ENCODE assay signal across 9 mouse cellular contexts in genomic region chr3:78358377-78358776, GRCm38 (mm10).
DNase-seq lines count a peak whose midpoint lies in the region; ATAC-seq lines count a peak whose summit lies in the region.
"Had no signal": no experiment of that assay in that cellular context is flagged by ENCODE, and none has a peak within 500 bp of the region (broad histone marks: within the 10 kb centered on the region; RNA-seq: fewer than 3 reads in every experiment).

No protein-coding gene starts in this region.

- no peaks in the 10 kb centered on the region for H3K9me3 ChIP-seq in hindbrain, embryonic 11.5 days (ENCODE audit: control insufficient read depth, low read length)

- WGBS in hindbrain, embryonic 11.5 days = 43% methylated on average over 1 of the region's 1 CpGs

- DNase-seq in cerebellum, adult 11-12 months = no peak
- peak; percentile 2 for DNase-seq in thymus, postnatal 0 days (ENCODE audit: low spot score)
- no peak for DNase-seq in thymus, postnatal 36 days
- DNase-seq in hindbrain, embryonic 11.5 days (ENCODE audit: low spot score) = peak; percentile 75
- DNase-seq in lung, postnatal 36 days = peak; percentile 8
- no peak for DNase-seq in spleen, postnatal 10 days (ENCODE audit: low spot score in 2 of 2)
- no peak for DNase-seq in spleen, postnatal 14 days (ENCODE audit: low spot score in 2 of 2)

- H3K27ac ChIP-seq in hindbrain, embryonic 11.5 days (ENCODE audit: low read depth, low read length) = no peak overlapping the region
- H3K27ac ChIP-seq: macrophage had no signal

- no peak overlapping the region for H3K9ac ChIP-seq in hindbrain, embryonic 11.5 days (ENCODE audit: low read depth, low read length)

- H3K4me3 ChIP-seq in hindbrain, embryonic 11.5 days (ENCODE audit: low read depth, low read length) = no peak overlapping the region

- ATAC-seq in cerebellum, adult (ENCODE audit: insufficient number of reproducible peaks, low FRiP score, low TSS enrichment) = peak; percentile 52; the same call in 1 of the 2 replicates
- 0 out of 2 replicates have a peak, but pooled peaks have one; percentile 34 for ATAC-seq in hindbrain, embryonic 11.5 days (ENCODE audit: low FRiP score)

- no peaks in the 10 kb centered on the region for H3K4me1 ChIP-seq in hindbrain, embryonic 11.5 days (replicated peaks; ENCODE audit: control insufficient read depth, insufficient read depth, low read length)

- H3K4me2 ChIP-seq in hindbrain, embryonic 11.5 days (replicated peaks; ENCODE audit: low read depth, low read length) = no peak overlapping the region

- no peaks in the 10 kb centered on the region for H3K27me3 ChIP-seq in hindbrain, embryonic 11.5 days (ENCODE audit: control insufficient read depth, insufficient read depth, low read length)

- no peaks in the 10 kb centered on the region for H3K36me3 ChIP-seq in hindbrain, embryonic 11.5 days (ENCODE audit: control insufficient read depth, insufficient read depth, low read length)

Comparison
In these comparisons a context has a peak if more than half of its experiments do, and no peak if none do; other contexts are left out.
1. DNase-seq: peak in thymus, postnatal 0 days (single experiment), hindbrain, embryonic 11.5 days (single experiment) and lung, postnatal 36 days (single experiment); none in cerebellum, adult 11-12 months (single experiment), thymus, postnatal 36 days (0 of 2), spleen, postnatal 10 days (0 of 2) and spleen, postnatal 14 days (0 of 2).